Mouse (Mus musculus) ES-Bruce4 (cell line): ENCODE data around the gene Gngt2. TPM values are rescaled to one million over a fixed set of nuclear protein-coding genes. Genes with fewer than 3 reads are reported as not detected.

ENCODE experiments used
- H3K27ac ChIP-seq: 2 replicates; pipeline ENCODE4 v1.5.1; 2012; ENCODE audit warnings: low read length, inconsistent platforms; ENCODE audit not compliant: insufficient read depth
- H3K27me3 ChIP-seq: 2 replicates; pipeline ENCODE4 v1.6.1; 2012; ENCODE audit warnings: mild to moderate bottlenecking, low read length, inconsistent platforms; ENCODE audit not compliant: control insufficient read depth, poor library complexity, insufficient read depth, severe bottlenecking
- H3K36me3 ChIP-seq: 2 replicates; pipeline ENCODE4 v1.6.1; 2012; ENCODE audit warnings: inconsistent platforms, mild to moderate bottlenecking, low read length, moderate library complexity; ENCODE audit not compliant: control insufficient read depth, poor library complexity, insufficient read depth, severe bottlenecking
- H3K4me1 ChIP-seq: one replicate; pipeline ENCODE4 v1.8.1; 2011; ENCODE audit warnings: low read length; ENCODE audit not compliant: control insufficient read depth, insufficient read depth
- H3K4me3 ChIP-seq: 2 replicates; pipeline ENCODE4 v1.5.1; 2011; ENCODE audit warnings: low read depth, mild to moderate bottlenecking, low read length
- H3K9ac ChIP-seq: 2 replicates; pipeline ENCODE4 v1.6.1; 2012; ENCODE audit warnings: low read depth, mild to moderate bottlenecking, inconsistent platforms; ENCODE audit not compliant: poor library complexity, severe bottlenecking
- H3K9me3 ChIP-seq: replicated peaks from 2 replicates; pipeline ENCODE4 v1.6.1; 2012; ENCODE audit warnings: mild to moderate bottlenecking, low read length, inconsistent platforms; ENCODE audit not compliant: control insufficient read depth, poor library complexity, insufficient read depth, severe bottlenecking
- CTCF ChIP-seq: IDR thresholded peaks from one replicate; pipeline ENCODE4 v1.8.1; 2011; ENCODE audit warnings: low read depth, low read length
- EP300 ChIP-seq: IDR thresholded peaks from 2 replicates; pipeline ENCODE4 v1.6.1; 2011; ENCODE audit warnings: low read depth, low read length; ENCODE audit not compliant: insufficient read depth
- POLR2A ChIP-seq: IDR thresholded peaks from one replicate; pipeline ENCODE4 v1.8.1; 2011; ENCODE audit warnings: low read length; ENCODE audit not compliant: insufficient read depth
- polyA plus RNA-seq: library from polyadenylated mRNA; stranded (reverse); fragments of >200 nt; gene quantifications from 2 replicates; pipeline ENCODE4 v1.2.4, GENCODE M21; 2011; ENCODE audit warnings: low read depth; ENCODE audit not compliant: missing spikeins, insufficient read depth, insufficient read length

The Gngt2 gene
- polyA plus RNA-seq, 1 experiment, result 7.9 TPM

- Histone ChIP-seq H3K4me1 (peaks cover 11% of the 10 kb centered on the region), H3K4me3 (peak overlapping the region; percentile 22; the same call in 1 of the 2 replicates), H3K9ac (no peak overlapping the region), H3K27ac (no peak overlapping the region), H3K36me3 (no peaks in the 10 kb centered on the region), H3K9me3 (no peaks in the 10 kb centered on the region), H3K27me3 (no peaks in the 10 kb centered on the region)
- TF ChIP-seq EP300 (no peak), CTCF (no peak), POLR2A (no peak)
Measured at GRCm38 (mm10) chr11:95840694-95841497, 3.9 kb downstream of the Gngt2 start.

DNA sequence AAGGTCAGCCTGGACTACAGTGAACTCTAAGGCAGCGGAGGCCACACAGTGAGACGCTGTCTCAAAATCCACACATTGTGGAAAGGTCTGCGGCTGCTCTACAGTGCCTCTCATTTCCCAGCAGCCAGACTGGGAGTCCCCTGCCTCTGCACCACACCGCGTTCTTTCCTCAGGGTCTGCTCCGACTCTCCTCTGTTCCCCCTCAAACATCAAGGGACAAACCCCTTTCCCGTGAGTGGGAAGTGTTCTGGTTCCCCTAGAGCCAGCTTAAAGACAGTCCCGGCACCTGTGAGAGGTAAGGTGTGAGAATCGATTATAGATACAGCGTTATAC is 4.4 kb downstream of the Gngt2 start:
- peaks cover 11% of the 10 kb centered on the region for H3K4me1 ChIP-seq
- H3K36me3 ChIP-seq, result no peaks in the 10 kb centered on the region
- no peak overlapping the region for H3K27ac ChIP-seq
- H3K9ac ChIP-seq, result no peak overlapping the region
- peak overlapping the region; percentile 22 for H3K4me3 ChIP-seq
- no peaks in the 10 kb centered on the region for H3K9me3 ChIP-seq
- H3K27me3 ChIP-seq, result no peaks in the 10 kb centered on the region
- no peak for TF ChIP-seq EP300
- no peak for TF ChIP-seq POLR2A
- TF ChIP-seq CTCF, result no peak

DNA sequence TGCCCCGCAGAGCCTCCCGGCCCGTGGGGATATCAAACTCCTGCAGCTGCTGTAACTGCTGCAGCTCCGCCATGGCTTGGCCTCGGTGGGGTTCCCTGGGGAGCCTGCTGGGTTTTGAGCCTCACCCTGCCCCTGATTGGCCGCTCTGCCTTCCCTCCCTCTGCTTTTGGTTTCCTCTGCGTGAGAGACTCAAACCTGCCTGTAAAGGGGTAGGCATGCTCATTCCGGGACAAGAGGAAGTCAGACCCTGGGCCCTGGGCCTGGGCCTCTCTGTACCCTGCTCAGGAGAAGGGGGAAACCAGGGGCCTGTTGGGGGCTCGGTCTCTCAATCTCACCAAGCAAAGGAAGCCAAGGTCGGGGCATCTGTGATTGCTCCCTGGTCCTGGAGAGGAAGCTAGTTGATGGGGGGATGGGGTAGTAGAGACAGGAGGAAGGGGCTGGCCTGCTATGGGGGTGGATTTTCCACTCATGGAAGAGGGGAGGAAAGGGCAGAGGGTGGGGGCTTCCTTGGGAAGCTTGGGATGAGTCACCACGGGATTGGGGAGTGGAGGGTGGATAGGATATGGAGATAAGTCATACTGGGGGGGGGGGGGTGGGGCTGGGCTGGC is 5.2 kb downstream of the Gngt2 start, which contains the start of gene Abi3:
Abi3 (minus strand) TSS at position 403 of the 608 bp plus-strand sequence.
- H3K4me1 ChIP-seq, result peaks cover 11% of the 10 kb centered on the region
- H3K27me3 ChIP-seq, result no peaks in the 10 kb centered on the region
- H3K4me3 ChIP-seq, result peak within 1 kb of the TSS; percentile 22
- no peaks in the 10 kb centered on the region for H3K36me3 ChIP-seq
- TF ChIP-seq EP300 (no peak), CTCF (no peak), POLR2A (no peak)
- H3K27ac ChIP-seq, result peak within 1 kb of the TSS; percentile 10; the same call in 1 of the 2 replicates
- H3K9ac ChIP-seq, result peak within 1 kb of the TSS; percentile 39; the same call in 1 of the 2 replicates
- H3K9me3 ChIP-seq, result no peaks in the 10 kb centered on the region

DNA sequence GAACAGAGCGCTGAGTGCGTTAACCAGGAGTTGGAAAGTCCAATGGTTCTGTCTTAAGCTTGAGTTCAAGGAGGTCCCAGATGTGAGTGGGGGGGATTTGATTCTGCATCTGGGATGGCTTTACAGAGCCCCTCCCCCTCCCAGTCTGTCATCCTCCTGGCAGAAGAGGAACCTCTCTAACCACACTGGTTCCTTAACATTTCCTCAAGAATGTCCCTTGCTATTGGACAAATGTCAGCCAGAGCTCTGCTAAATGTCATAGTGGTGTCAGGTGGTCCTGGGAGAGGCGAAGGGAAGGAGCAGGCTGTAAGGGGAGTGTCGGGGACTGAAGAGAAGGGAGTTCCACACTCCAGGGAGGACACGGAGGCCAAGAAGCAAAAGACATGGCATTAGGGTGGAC is 5.9 kb downstream of the Gngt2 start:
- Histone ChIP-seq H3K9ac (no peak overlapping the region), H3K4me1 (peaks cover 11% of the 10 kb centered on the region), H3K9me3 (no peaks in the 10 kb centered on the region), H3K27ac (peak overlapping the region; percentile 10; the same call in 1 of the 2 replicates), H3K36me3 (no peaks in the 10 kb centered on the region), H3K4me3 (no peak overlapping the region), H3K27me3 (no peaks in the 10 kb centered on the region)
- no peak for TF ChIP-seq POLR2A
- TF ChIP-seq EP300, result no peak
- no peak for TF ChIP-seq CTCF

DNA sequence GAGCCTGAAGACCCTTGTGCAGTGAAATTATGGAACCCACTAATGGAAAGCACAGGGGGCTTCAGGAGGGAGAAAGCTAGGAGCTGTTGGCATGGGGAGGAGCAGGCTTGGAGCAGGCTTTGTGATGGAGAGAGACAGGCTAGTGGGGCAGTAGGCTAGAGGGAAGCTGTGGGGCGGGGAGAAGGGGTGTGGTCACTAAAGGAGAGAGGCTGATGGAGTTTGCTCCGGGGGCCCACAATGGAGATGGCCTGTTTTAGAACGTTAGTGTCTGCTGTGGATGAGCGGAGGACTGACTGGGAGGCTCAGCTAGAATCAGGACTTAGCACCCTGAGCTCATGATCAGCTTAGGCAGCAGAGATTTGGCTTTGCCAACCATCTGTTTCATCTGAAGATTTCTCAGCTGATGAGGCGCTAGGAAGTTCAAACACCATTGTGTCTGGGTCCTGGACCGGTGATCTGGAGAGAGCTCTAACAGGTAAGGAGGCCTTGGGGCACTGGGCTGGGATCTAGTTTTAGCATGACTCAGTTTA is 6.5 kb downstream of the Gngt2 start:
- 0 out of 2 replicates have a peak overlapping the region, but pooled peaks have one; percentile 10 for H3K27ac ChIP-seq
- no peak overlapping the region for H3K9ac ChIP-seq
- H3K9me3 ChIP-seq, result no peaks in the 10 kb centered on the region
- H3K36me3 ChIP-seq, result no peaks in the 10 kb centered on the region
- H3K4me3 ChIP-seq, result no peak overlapping the region
- no peaks in the 10 kb centered on the region for H3K27me3 ChIP-seq
- H3K4me1 ChIP-seq, result peaks cover 11% of the 10 kb centered on the region
- TF ChIP-seq POLR2A, result no peak
- TF ChIP-seq EP300, result no peak
- TF ChIP-seq CTCF, result no peak
